In genomic region chr2:32449761-32450754, GRCm38 (mm10) we compare ENCODE assay signal across 8 mouse cellular contexts. TPM values are rescaled to one million over a fixed set of nuclear protein-coding genes. Genes with fewer than 3 reads are reported as not detected.
DNase-seq lines count a peak whose midpoint lies in the region; ATAC-seq and TF ChIP-seq lines count a peak whose summit lies in the region.

TSS of gene Naif1 (plus strand) at chr2:32450457.

- no peaks in the 10 kb centered on the region for H3K36me3 ChIP-seq in embryonic facial prominence, embryonic 12.5 days
- no peaks in the 10 kb centered on the region for H3K36me3 ChIP-seq in midbrain, embryonic 16.5 days (ENCODE audit: control insufficient read depth, insufficient read depth, low read length)

- DNase-seq in heart, adult 11 months, result peak; percentile 95
- no peak for DNase-seq in heart, adult 18-20 months
- peak; percentile 79 for DNase-seq in A20 (ENCODE audit: low read depth, low spot score)
- peak; percentile 58 to 68 for DNase-seq in layer of hippocampus, adult 2 months (ENCODE audit: low spot score in 2 of 2)
- DNase-seq in retina, postnatal 1 day, result no peak
- no peak for DNase-seq in embryo, embryonic 11 days

- peak within 1 kb of the TSS; percentile 82 for H3K9ac ChIP-seq in embryonic facial prominence, embryonic 12.5 days
- peak within 1 kb of the TSS; percentile 87 for H3K9ac ChIP-seq in midbrain, embryonic 16.5 days (ENCODE audit: low read depth, low read length)

- no peaks in the 10 kb centered on the region for H3K27me3 ChIP-seq in embryonic facial prominence, embryonic 12.5 days
- H3K27me3 ChIP-seq in midbrain, embryonic 16.5 days (ENCODE audit: control insufficient read depth, insufficient read depth, low read depth, low read length), result no peaks in the 10 kb centered on the region

- no peaks in the 10 kb centered on the region for H3K9me3 ChIP-seq in embryonic facial prominence, embryonic 12.5 days
- no peaks in the 10 kb centered on the region for H3K9me3 ChIP-seq in midbrain, embryonic 16.5 days (replicated peaks; ENCODE audit: control insufficient read depth, low read length, poor library complexity, severe bottlenecking)

- TF ChIP-seq CTCF in layer of hippocampus, adult 2 months (conservative IDR thresholded peaks at IDR 0.05), result no peak

- H3K4me2 ChIP-seq in embryonic facial prominence, embryonic 12.5 days (replicated peaks), result peak within 1 kb of the TSS; percentile 83
- H3K4me2 ChIP-seq in midbrain, embryonic 16.5 days (ENCODE audit: low read length), result peak within 1 kb of the TSS; percentile 76

- WGBS in embryonic facial prominence, embryonic 12.5 days, result 84% methylated on average over 15 of the region's 15 CpGs
- 78% methylated on average over 15 of the region's 15 CpGs for WGBS in midbrain, embryonic 16.5 days

- peaks cover 19% of the 10 kb centered on the region for H3K4me1 ChIP-seq in embryonic facial prominence, embryonic 12.5 days
- peaks cover 33% of the 10 kb centered on the region for H3K4me1 ChIP-seq in midbrain, embryonic 16.5 days (ENCODE audit: control insufficient read depth, insufficient read depth, low read length)

- peak within 1 kb of the TSS; percentile 90 for H3K27ac ChIP-seq in embryonic facial prominence, embryonic 12.5 days
- H3K27ac ChIP-seq in layer of hippocampus, adult 2 months, result peak within 1 kb of the TSS; percentile 95
- H3K27ac ChIP-seq in midbrain, embryonic 16.5 days (ENCODE audit: low read length), result peak within 1 kb of the TSS; percentile 96

- peak within 1 kb of the TSS; percentile 80 for H3K4me3 ChIP-seq in embryonic facial prominence, embryonic 12.5 days
- H3K4me3 ChIP-seq in layer of hippocampus, adult 2 months, result peak within 1 kb of the TSS; percentile 84
- H3K4me3 ChIP-seq in midbrain, embryonic 16.5 days (ENCODE audit: low read depth, low read length), result peak within 1 kb of the TSS; percentile 81

- no peak for ATAC-seq in embryonic facial prominence, embryonic 12.5 days (ENCODE audit: insufficient number of reproducible peaks, insufficient read depth, low FRiP score, low TSS enrichment)
- ATAC-seq in midbrain, embryonic 16.5 days, result no peak

RNA-seq across cellular contexts. Expression of gene Naif1, which starts in this region (rescaled TPM):
- total RNA-seq in heart, adult 18-20 months (2021), result 1 to 10 TPM; 3.0 to 3.1 TPM
- polyA plus RNA-seq in embryonic facial prominence, embryonic 12.5 days (2016; fragmentation: Nextera tagmentation; extraction: Ambion mirVana), result 6.1 and 6.3 TPM in 2 replicates
- total RNA-seq in layer of hippocampus, adult 2 months (2021), result 1 to 10 TPM; 4.3 to 4.5 TPM
- polyA plus RNA-seq in midbrain, embryonic 16.5 days (2015; fragmentation: Nextera tagmentation; extraction: Ambion mirVana), result 5.3 and 5.5 TPM in 2 replicates

Comparison
In these comparisons a context has a peak if more than half of its experiments do, and no peak if none do; other contexts are left out.
1. DNase-seq: peak in heart, adult 11 months (single experiment), A20 (single experiment) and layer of hippocampus, adult 2 months (2 of 2); none in heart, adult 18-20 months (0 of 2), retina, postnatal 1 day (single experiment) and embryo, embryonic 11 days (single experiment).
2. Peak in every context shown above with its lines, with median percentiles within 50 percentile points of each other: H3K27ac ChIP-seq and H3K4me3 ChIP-seq.